Comparison of ENCODE assay signal across 13 mouse cellular contexts in the genomic region with DNA sequence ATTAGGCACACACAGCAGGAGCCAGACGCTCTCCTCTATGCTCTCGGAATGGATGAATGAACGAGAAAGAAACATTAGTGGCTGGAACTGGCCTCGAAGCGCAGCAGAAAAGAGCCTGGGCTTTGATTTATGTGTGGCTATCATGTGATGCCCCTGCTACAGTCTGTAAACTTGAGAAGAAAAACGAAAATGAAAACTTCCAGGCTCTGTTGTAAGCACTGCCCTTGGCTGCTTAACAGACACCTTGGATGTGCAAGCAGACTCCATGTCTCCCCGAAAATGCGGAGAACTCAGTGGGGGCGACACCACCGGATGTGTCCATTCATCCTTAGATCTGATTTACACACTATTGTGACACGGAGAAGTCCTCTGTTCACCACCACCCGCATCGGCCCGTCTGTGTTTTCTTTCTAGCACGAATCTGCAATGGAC. TPM values are rescaled to one million over a fixed set of nuclear protein-coding genes. Genes with fewer than 3 reads are reported as not detected.
DNase-seq lines count a peak whose midpoint lies in the region; ATAC-seq lines count a peak whose summit lies in the region.
"Had no signal": no experiment of that assay in that cellular context is flagged by ENCODE, and none has a peak within 500 bp of the region (broad histone marks: within the 10 kb centered on the region; RNA-seq: fewer than 3 reads in every experiment).

No protein-coding gene starts in this region.

- no peaks in the 10 kb centered on the region for H3K27me3 ChIP-seq in hindbrain, embryonic 15.5 days
- H3K27me3 ChIP-seq in midbrain, embryonic 14.5 days (ENCODE audit: control insufficient read depth, insufficient read depth, low read length): no peaks in the 10 kb centered on the region
- no peaks in the 10 kb centered on the region for H3K27me3 ChIP-seq in limb, embryonic 10.5 days (ENCODE audit: low read depth, poor library complexity, severe bottlenecking)
- H3K27me3 ChIP-seq: megakaryocyte, embryonic 14.5 days; Patski had no signal

- peak overlapping the region; percentile 36 for H3K4me2 ChIP-seq in hindbrain, embryonic 15.5 days
- peak overlapping the region; percentile 13; the same call in 1 of the 2 replicates for H3K4me2 ChIP-seq in midbrain, embryonic 14.5 days (ENCODE audit: low read length)
- H3K4me2 ChIP-seq: limb, embryonic 12.5 days had no signal

- 25% methylated on average over 15 of the region's 15 CpGs for WGBS in hindbrain, embryonic 15.5 days
- 37% methylated on average over 15 of the region's 15 CpGs for WGBS in midbrain, embryonic 14.5 days
- 61% methylated on average over 15 of the region's 15 CpGs for WGBS in limb, embryonic 10.5 days

- peaks cover 23% of the 10 kb centered on the region for H3K4me1 ChIP-seq in hindbrain, embryonic 15.5 days (replicated peaks)
- no peaks in the 10 kb centered on the region for H3K4me1 ChIP-seq in midbrain, embryonic 14.5 days (ENCODE audit: control insufficient read depth, insufficient read depth, low read length)
- peaks cover 25% of the 10 kb centered on the region for H3K4me1 ChIP-seq in limb, embryonic 10.5 days
- H3K4me1 ChIP-seq: megakaryocyte, embryonic 14.5 days had no signal

- DNase-seq in embryo, embryonic 10 days (ENCODE audit: low spot score): peak; percentile 28
- no peak for DNase-seq in embryo, embryonic 9.5 days (ENCODE audit: extremely low spot score)
- DNase-seq in adrenal gland, postnatal 14 days: peak; percentile 32
- DNase-seq in midbrain, embryonic 14.5 days: peak; percentile 20
- no peak for DNase-seq in limb, embryonic 10.5 days (ENCODE audit: low spot score)
- no peak for DNase-seq in cerebellum, postnatal 10 days
- no peak for DNase-seq in urinary bladder, postnatal 4 days (ENCODE audit: low spot score in 2 of 2)
- DNase-seq: spleen, adult 18-20 months had no signal

- no peak for ATAC-seq in hindbrain, embryonic 15.5 days (ENCODE audit: low FRiP score, low read depth)
- ATAC-seq in midbrain, embryonic 14.5 days (ENCODE audit: low FRiP score, low TSS enrichment): no peak
- ATAC-seq: Patski had no signal

- no peak overlapping the region for H3K27ac ChIP-seq in hindbrain, embryonic 15.5 days (replicated peaks)
- H3K27ac ChIP-seq in midbrain, embryonic 14.5 days (replicated peaks; ENCODE audit: low read depth, low read length): no peak overlapping the region
- H3K27ac ChIP-seq in limb, embryonic 10.5 days: no peak overlapping the region
- H3K27ac ChIP-seq: limb, embryonic 12.5 days had no signal

- H3K4me3 ChIP-seq in hindbrain, embryonic 15.5 days: no peak overlapping the region
- H3K4me3 ChIP-seq in midbrain, embryonic 14.5 days (replicated peaks; ENCODE audit: low read depth, low read length): no peak overlapping the region
- H3K4me3 ChIP-seq in limb, embryonic 10.5 days: no peak overlapping the region
- H3K4me3 ChIP-seq: erythroblast, embryonic 14.5 days; limb, embryonic 12.5 days; megakaryocyte, embryonic 14.5 days had no signal

- H3K36me3 ChIP-seq in hindbrain, embryonic 15.5 days: no peaks in the 10 kb centered on the region
- H3K36me3 ChIP-seq in midbrain, embryonic 14.5 days (ENCODE audit: control insufficient read depth, insufficient read depth, low read length): no peaks in the 10 kb centered on the region
- no peaks in the 10 kb centered on the region for H3K36me3 ChIP-seq in limb, embryonic 10.5 days
- H3K36me3 ChIP-seq: limb, embryonic 12.5 days had no signal

- peak overlapping the region; percentile 0; the same call in 1 of the 2 replicates for H3K9ac ChIP-seq in hindbrain, embryonic 15.5 days
- H3K9ac ChIP-seq in midbrain, embryonic 14.5 days (replicated peaks; ENCODE audit: low read length): no peak overlapping the region
- H3K9ac ChIP-seq: limb, embryonic 12.5 days had no signal

- no peaks in the 10 kb centered on the region for H3K9me3 ChIP-seq in hindbrain, embryonic 15.5 days
- H3K9me3 ChIP-seq in midbrain, embryonic 14.5 days (ENCODE audit: control insufficient read depth, low read length): no peaks in the 10 kb centered on the region
- no peaks in the 10 kb centered on the region for H3K9me3 ChIP-seq in limb, embryonic 10.5 days (replicated peaks)
- H3K9me3 ChIP-seq: limb, embryonic 12.5 days had no signal

RNA-seq across cellular contexts. Expression of a gene that starts 37.6 kb away (rescaled TPM):
- total RNA-seq in adrenal gland, postnatal 14 days (2021): 97.5 and 98.9 TPM in 2 replicates
- 65.4 and 77.1 TPM in 2 replicates for polyA plus RNA-seq in hindbrain, embryonic 15.5 days (2015; fragmentation: Nextera tagmentation; extraction: Ambion mirVana)
- 6.4 and 80.3 TPM in 2 replicates for polyA plus RNA-seq in midbrain, embryonic 14.5 days (2014; fragmentation: Nextera tagmentation; extraction: Ambion mirVana)
- polyA plus RNA-seq in limb, embryonic 10.5 days (2016; fragmentation: Nextera tagmentation; extraction: Ambion mirVana): 44.7 and 74.6 TPM in 2 replicates

Comparison
In these comparisons a context has a peak if more than half of its experiments do, and no peak if none do; other contexts are left out.
1. DNase-seq: peak in embryo, embryonic 10 days (single experiment), adrenal gland, postnatal 14 days (single experiment) and midbrain, embryonic 14.5 days (single experiment); none in embryo, embryonic 9.5 days (single experiment), limb, embryonic 10.5 days (single experiment), cerebellum, postnatal 10 days (0 of 2) and urinary bladder, postnatal 4 days (0 of 2).